Mouse (Mus musculus) CH12.LX (cell line): ENCODE data around the gene Ccdc148.

Experiments
- BHLHE40 ChIP-seq: IDR thresholded peaks from 2 replicates; pipeline ENCODE4 v1.6.1; 2011; ENCODE audit warnings: mild to moderate bottlenecking, low read depth, low read length, improper control_type of control experiment
- CTCF ChIP-seq, 2 experiments: IDR thresholded peaks in 1 of 2; conservative IDR thresholded peaks in 1 of 2; 2 replicates each; pipeline ENCODE4 v1.5.1; 2011 to 2012; ENCODE audit warnings: low read depth in 2 of 2, low read length in 2 of 2, improper control_type of control experiment in 1 of 2, inconsistent platforms in 1 of 2, mild to moderate bottlenecking in 1 of 2, moderate library complexity in 1 of 2
- E2F4 ChIP-seq: IDR thresholded peaks from 2 replicates; pipeline ENCODE4 v1.6.1; 2011; ENCODE audit warnings: low read depth, low read length, improper control_type of control experiment; ENCODE audit not compliant: insufficient replicate concordance
- JUND ChIP-seq: conservative IDR thresholded peaks from 2 replicates; pipeline ENCODE4 v1.6.1; 2011; ENCODE audit warnings: low read depth, low read length, improper control_type of control experiment
- MAX ChIP-seq: IDR thresholded peaks from 2 replicates; pipeline ENCODE4 v1.6.1; 2011; ENCODE audit warnings: low read length, improper control_type of control experiment
- MAZ ChIP-seq: IDR thresholded peaks from 2 replicates; pipeline ENCODE4 v1.6.1; 2012; ENCODE audit warnings: low read depth, mild to moderate bottlenecking, inconsistent platforms, low read length, improper control_type of control experiment, moderate library complexity
- PAX5 ChIP-seq: IDR thresholded peaks from 2 replicates; pipeline ENCODE4 v1.6.1; 2012; ENCODE audit warnings: low read length, inconsistent platforms, mixed read lengths
- POLR2A ChIP-seq: IDR thresholded peaks from 2 replicates; pipeline ENCODE4 v1.6.1; 2011; ENCODE audit warnings: low read depth, mild to moderate bottlenecking, improper control_type of control experiment, low read length
- USF1 ChIP-seq: IDR thresholded peaks from 2 replicates; pipeline ENCODE4 v1.6.1; 2014; ENCODE audit warnings: low read depth, mild to moderate bottlenecking, inconsistent platforms, low read length, improper control_type of control experiment

- no peak for TF ChIP-seq USF1
- TF ChIP-seq CTCF (conservative IDR thresholded peaks at IDR 0.05 in 1 of 2, IDR thresholded peaks at IDR 0.05 in 1 of 2; ENCODE audit: low read depth in 2 of 2, low read length in 2 of 2), result no peak
- no peak for TF ChIP-seq POLR2A
- TF ChIP-seq PAX5, result no peak
- TF ChIP-seq JUND, result no peak
- no peak for TF ChIP-seq BHLHE40
- TF ChIP-seq E2F4, result no peak
- TF ChIP-seq MAX, result no peak
- TF ChIP-seq MAZ, result no peak
Measured at GRCm38 (mm10) chr2:59193117-59193516, 32.6 kb upstream of the Ccdc148 start.
